Mouse (Mus musculus) lung, embryonic 14.5 days (tissue): Measurements from ENCODE around the gene Sec14l1. TPM values are rescaled to one million over a fixed set of nuclear protein-coding genes. Genes with fewer than 3 reads are reported as not detected.

Source experiments
- ATAC-seq: fragments of 200-750 bp; cut with Nextera tagmentation; 2 replicates; pipeline ENCODE4 v1.8.0; 2017; ENCODE audit warnings: mild to moderate bottlenecking, moderate TSS enrichment, moderate library complexity; ENCODE audit not compliant: insufficient read depth
- DNase-seq: peaks from one replicate; pipeline ENCODE4 v3.0.0-alpha.2; 2015
- H3K27ac ChIP-seq: fragments of 300-500 bp; sonication (generic); 2 replicates; pipeline ENCODE4 v1.5.1; 2014; ENCODE audit warnings: low read depth, mild to moderate bottlenecking, moderate library complexity
- H3K27me3 ChIP-seq: fragments of 300-500 bp; sonication (generic); 2 replicates; pipeline ENCODE4 v1.6.1; 2014; ENCODE audit warnings: low read length, control low read depth; ENCODE audit not compliant: insufficient read depth
- H3K36me3 ChIP-seq: fragments of 300-500 bp; sonication (generic); 2 replicates; pipeline ENCODE4 v1.6.1; 2014; ENCODE audit warnings: control low read depth; ENCODE audit not compliant: insufficient read depth
- H3K4me1 ChIP-seq: fragments of 300-500 bp; sonication (generic); 2 replicates; pipeline ENCODE4 v1.6.1; 2014; ENCODE audit warnings: antibody characterized with exemption, control low read depth; ENCODE audit not compliant: insufficient read depth
- H3K4me2 ChIP-seq: fragments of 300-500 bp; sonication (generic); 2 replicates; pipeline ENCODE4 v1.6.1; 2014; ENCODE audit warnings: mild to moderate bottlenecking
- H3K4me3 ChIP-seq: fragments of 300-500 bp; sonication (generic); 2 replicates; pipeline ENCODE4 v1.5.1; 2014; ENCODE audit warnings: low read depth, low read length
- H3K9ac ChIP-seq: fragments of 300-500 bp; sonication (generic); 2 replicates; pipeline ENCODE4 v1.6.1; 2014
- H3K9me3 ChIP-seq: fragments of 300-500 bp; sonication (generic); 2 replicates; pipeline ENCODE4 v1.6.1; 2016; ENCODE audit warnings: low read depth, low read length, control low read depth
- CTCF ChIP-seq: IDR thresholded peaks from 2 replicates; pipeline ENCODE4 v1.5.1; 2016; ENCODE audit warnings: antibody characterized with exemption, low read depth
- WGBS: fragments of 180-500 bp; shearing (Covaris S2); extraction: QIAGEN DNeasy Blood & Tissue Kit; methylation state at CpG from one replicate; pipeline ENCODE4 v1.1.7; 2014; 5-methylcytosine and 5-hydroxymethylcytosine counted together
- polyA plus RNA-seq: library from polyadenylated mRNA; unstranded; fragments of >200 nt; fragmentation: Nextera tagmentation; extraction: Ambion mirVana; gene quantifications from 2 replicates; pipeline ENCODE4 v1.2.1, GENCODE M21; 2014

Sec14l1 gene
- polyA plus RNA-seq, 1 experiment from 2014 or later: 46.2 TPM

- Histone ChIP-seq H3K9ac (no peak overlapping the region), H3K27ac (no peak overlapping the region), H3K4me2 (no peak overlapping the region), H3K9me3 (no peaks in the 10 kb centered on the region), H3K27me3 (no peaks in the 10 kb centered on the region), H3K4me3 (no peak overlapping the region), H3K36me3 (no peaks in the 10 kb centered on the region), H3K4me1 (peaks cover 18% of the 10 kb centered on the region; the same call in 1 of the 2 replicates)
- TF ChIP-seq CTCF: no peak
- WGBS: 77% methylated on average over 11 of the region's 11 CpGs
- ATAC-seq (no peak), DNase-seq (no peak)
Observed at GRCm38 (mm10) chr11:117111967-117112648, 2.9 kb upstream of the Sec14l1 start.

- peaks cover 22% of the 10 kb centered on the region for H3K4me1 ChIP-seq
- H3K4me2 ChIP-seq: no peak overlapping the region
- no peak overlapping the region for H3K9ac ChIP-seq
- no peak for ATAC-seq
- H3K27me3 ChIP-seq: no peaks in the 10 kb centered on the region
- H3K36me3 ChIP-seq: peaks cover 4% of the 10 kb centered on the region
- 49% methylated on average over 3 of the region's 3 CpGs for WGBS
- TF ChIP-seq CTCF: no peak
- H3K27ac ChIP-seq: no peak overlapping the region
- no peak for DNase-seq
- H3K9me3 ChIP-seq: no peaks in the 10 kb centered on the region
- no peak overlapping the region for H3K4me3 ChIP-seq
Observed at GRCm38 (mm10) chr11:117112649-117113051, 2.3 kb upstream of the Sec14l1 start.

GRCm38 (mm10) chr11:117113377-117113776 is 1.6 kb upstream of the Sec14l1 start:
- Histone ChIP-seq H3K27me3 (no peaks in the 10 kb centered on the region), H3K27ac (peak overlapping the region; percentile 97; the same call in 1 of the 2 replicates), H3K36me3 (peaks cover 12% of the 10 kb centered on the region), H3K4me3 (no peak overlapping the region), H3K9ac (no peak overlapping the region), H3K9me3 (no peaks in the 10 kb centered on the region), H3K4me2 (no peak overlapping the region), H3K4me1 (peaks cover 26% of the 10 kb centered on the region)
- ATAC-seq (no peak), DNase-seq (no peak)
- 93% methylated on average over 5 of the region's 5 CpGs for WGBS
- TF ChIP-seq CTCF: peak; percentile 53

GRCm38 (mm10) chr11:117114231-117114591 is 757 bp upstream of the Sec14l1 start:
- peak overlapping the region; percentile 87 for H3K4me3 ChIP-seq
- H3K27me3 ChIP-seq: no peaks in the 10 kb centered on the region
- no peak for TF ChIP-seq CTCF
- peak overlapping the region; percentile 76 for H3K4me2 ChIP-seq
- ATAC-seq (no peak), DNase-seq (peak; percentile 37)
- H3K4me1 ChIP-seq: peaks cover 26% of the 10 kb centered on the region
- peak overlapping the region; percentile 58 for H3K9ac ChIP-seq
- 31% methylated on average over 13 of the region's 13 CpGs for WGBS
- H3K36me3 ChIP-seq: peaks cover 15% of the 10 kb centered on the region
- peak overlapping the region; percentile 97 for H3K27ac ChIP-seq
- H3K9me3 ChIP-seq: no peaks in the 10 kb centered on the region

GRCm38 (mm10) chr11:117115346-117116219 is 615 bp downstream of the Sec14l1 start:
- peaks cover 39% of the 10 kb centered on the region for H3K4me1 ChIP-seq

GRCm38 (mm10) chr11:117116350-117117303 is 1.7 kb downstream of the Sec14l1 start:
- H3K36me3 ChIP-seq: peaks cover 25% of the 10 kb centered on the region
- WGBS: 25% methylated on average over 18 of the region's 18 CpGs
- H3K4me2 ChIP-seq: peak overlapping the region; percentile 76
- ATAC-seq: no peak
- H3K4me3 ChIP-seq: peak overlapping the region; percentile 87
- peaks cover 50% of the 10 kb centered on the region for H3K4me1 ChIP-seq
- peak overlapping the region; percentile 31 for H3K9ac ChIP-seq
- peak overlapping the region; percentile 44 for H3K27ac ChIP-seq
- no peaks in the 10 kb centered on the region for H3K27me3 ChIP-seq
- DNase-seq: peak; percentile 39
- no peak for TF ChIP-seq CTCF
- no peaks in the 10 kb centered on the region for H3K9me3 ChIP-seq

More at GRCm38 (mm10) chr11:117115346-117116219, 615 bp downstream of the Sec14l1 start:
- under 1% methylated on average over 54 of the region's 54 CpGs for WGBS
- Histone ChIP-seq H3K9ac (peak overlapping the region; percentile 89), H3K4me2 (peak overlapping the region; percentile 76), H3K9me3 (no peaks in the 10 kb centered on the region), H3K27ac (peak overlapping the region; percentile 97), H3K4me3 (peak overlapping the region; percentile 87), H3K27me3 (no peaks in the 10 kb centered on the region), H3K36me3 (peaks cover 15% of the 10 kb centered on the region)
- no peak for TF ChIP-seq CTCF
- DNase-seq (peak; percentile 72), ATAC-seq (peak; percentile 64)
